ENCODE assay signal across 21 mouse cellular contexts in genomic region chr9:95801610-95802451, GRCm38 (mm10). TPM values are rescaled to one million over a fixed set of nuclear protein-coding genes. Genes with fewer than 3 reads are reported as not detected.
DNase-seq lines count a peak whose midpoint lies in the region; ATAC-seq and TF ChIP-seq lines count a peak whose summit lies in the region.
"Had no signal": no experiment of that assay in that cellular context is flagged by ENCODE, and none has a peak within 500 bp of the region (broad histone marks: within the 10 kb centered on the region; RNA-seq: fewer than 3 reads in every experiment).

No protein-coding gene starts in this region.

- H3K9me3 ChIP-seq in embryonic facial prominence, embryonic 14.5 days (ENCODE audit: control insufficient read depth, low read length), result no peaks in the 10 kb centered on the region
- no peaks in the 10 kb centered on the region for H3K9me3 ChIP-seq in embryonic facial prominence, embryonic 10.5 days
- H3K9me3 ChIP-seq in intestine, embryonic 14.5 days (ENCODE audit: control insufficient read depth, low read length), result no peaks in the 10 kb centered on the region
- H3K9me3 ChIP-seq in liver, postnatal 0 days (ENCODE audit: low read length), result no peaks in the 10 kb centered on the region
- H3K9me3 ChIP-seq in midbrain, embryonic 14.5 days (ENCODE audit: control insufficient read depth, low read length), result no peaks in the 10 kb centered on the region
- H3K9me3 ChIP-seq: hindbrain, embryonic 10.5 days; neural tube, embryonic 12.5 days had no signal

- no peaks in the 10 kb centered on the region for H3K4me1 ChIP-seq in embryonic facial prominence, embryonic 14.5 days (ENCODE audit: control insufficient read depth, insufficient read depth, low read length)
- H3K4me1 ChIP-seq in embryonic facial prominence, embryonic 10.5 days, result no peaks in the 10 kb centered on the region
- H3K4me1 ChIP-seq in intestine, embryonic 14.5 days (replicated peaks; ENCODE audit: control insufficient read depth, insufficient read depth, low read length), result 0 out of 2 replicates have a peak, but pooled peaks cover 6% of the 10 kb centered on the region
- H3K4me1 ChIP-seq in liver, postnatal 0 days (ENCODE audit: insufficient read depth), result no peaks in the 10 kb centered on the region; the same call in 1 of the 2 replicates
- no peaks in the 10 kb centered on the region for H3K4me1 ChIP-seq in midbrain, embryonic 14.5 days (ENCODE audit: control insufficient read depth, insufficient read depth, low read length)
- H3K4me1 ChIP-seq: neural tube, embryonic 12.5 days had no signal

- H3K27me3 ChIP-seq in embryonic facial prominence, embryonic 14.5 days (replicated peaks; ENCODE audit: control insufficient read depth, insufficient read depth, low read length), result no peaks in the 10 kb centered on the region
- H3K27me3 ChIP-seq in embryonic facial prominence, embryonic 10.5 days (replicated peaks; ENCODE audit: low read depth, poor library complexity, severe bottlenecking), result no peaks in the 10 kb centered on the region
- H3K27me3 ChIP-seq in intestine, embryonic 14.5 days (replicated peaks; ENCODE audit: control insufficient read depth, insufficient read depth, low read length), result no peaks in the 10 kb centered on the region
- no peaks in the 10 kb centered on the region for H3K27me3 ChIP-seq in liver, postnatal 0 days (ENCODE audit: insufficient read depth, low read length)
- H3K27me3 ChIP-seq in midbrain, embryonic 14.5 days (ENCODE audit: control insufficient read depth, insufficient read depth, low read length), result no peaks in the 10 kb centered on the region
- H3K27me3 ChIP-seq: neural tube, embryonic 12.5 days had no signal

- DNase-seq in embryonic facial prominence, embryonic 14.5 days (ENCODE audit: low spot score), result no peak
- DNase-seq in embryonic facial prominence, embryonic 10.5 days (ENCODE audit: low spot score), result no peak
- DNase-seq in 416B (ENCODE audit: low read depth), result peak; percentile 62
- DNase-seq in intestine, embryonic 14.5 days (ENCODE audit: low spot score), result no peak
- DNase-seq in liver, postnatal 0 days, result no peak
- DNase-seq in embryo, embryonic 10.5 days (ENCODE audit: low spot score), result no peak
- DNase-seq in midbrain, embryonic 14.5 days, result no peak
- DNase-seq in cerebellum, adult 9-11 months, result no peak
- DNase-seq: adrenal gland, adult 8-10 months; cerebellum, adult 8-10 months; embryo, embryonic 11 days; forebrain, postnatal 0 days; gastrocnemius, postnatal 10 days; kidney, postnatal 25 days; layer of hippocampus, postnatal 36 days; left cerebral cortex, postnatal 4 days; lung, adult 2 months; thymus, postnatal 36 days had no signal

- no peak overlapping the region for H3K9ac ChIP-seq in embryonic facial prominence, embryonic 14.5 days (ENCODE audit: low read depth, low read length)
- no peak overlapping the region for H3K9ac ChIP-seq in intestine, embryonic 14.5 days (ENCODE audit: low read length)
- no peak overlapping the region for H3K9ac ChIP-seq in liver, postnatal 0 days (replicated peaks)
- H3K9ac ChIP-seq in midbrain, embryonic 14.5 days (replicated peaks; ENCODE audit: low read length), result no peak overlapping the region
- H3K9ac ChIP-seq: forebrain, postnatal 0 days; neural tube, embryonic 12.5 days had no signal

- 68% methylated on average over 10 of the region's 10 CpGs for WGBS in embryonic facial prominence, embryonic 14.5 days
- WGBS in embryonic facial prominence, embryonic 10.5 days, result 77% methylated on average over 10 of the region's 10 CpGs
- WGBS in intestine, embryonic 14.5 days, result 44% methylated on average over 10 of the region's 10 CpGs
- 40% methylated on average over 10 of the region's 10 CpGs for WGBS in liver, postnatal 0 days (ENCODE audit: insufficient replicate concordance)
- WGBS in midbrain, embryonic 14.5 days, result 63% methylated on average over 10 of the region's 10 CpGs

- no peaks in the 10 kb centered on the region for H3K36me3 ChIP-seq in embryonic facial prominence, embryonic 14.5 days (ENCODE audit: control insufficient read depth, insufficient read depth, low read length)
- no peaks in the 10 kb centered on the region for H3K36me3 ChIP-seq in embryonic facial prominence, embryonic 10.5 days (replicated peaks)
- no peaks in the 10 kb centered on the region for H3K36me3 ChIP-seq in intestine, embryonic 14.5 days (ENCODE audit: control insufficient read depth, insufficient read depth, low read length)
- H3K36me3 ChIP-seq in liver, postnatal 0 days (replicated peaks; ENCODE audit: insufficient read depth, low read length), result no peaks in the 10 kb centered on the region
- H3K36me3 ChIP-seq in midbrain, embryonic 14.5 days (ENCODE audit: control insufficient read depth, insufficient read depth, low read length), result no peaks in the 10 kb centered on the region
- H3K36me3 ChIP-seq: hindbrain, embryonic 10.5 days; neural tube, embryonic 12.5 days had no signal

- no peak for TF ChIP-seq EP300 in liver, postnatal 0 days (IDR thresholded peaks at IDR 0.05; ENCODE audit: low read depth)

- no peak overlapping the region for H3K4me3 ChIP-seq in embryonic facial prominence, embryonic 14.5 days (ENCODE audit: low read depth, low read length)
- H3K4me3 ChIP-seq in embryonic facial prominence, embryonic 10.5 days, result no peak overlapping the region
- H3K4me3 ChIP-seq in intestine, embryonic 14.5 days (ENCODE audit: low read depth, low read length), result no peak overlapping the region
- no peak overlapping the region for H3K4me3 ChIP-seq in liver, postnatal 0 days (ENCODE audit: low read depth, low read length)
- no peak overlapping the region for H3K4me3 ChIP-seq in midbrain, embryonic 14.5 days (replicated peaks; ENCODE audit: low read depth, low read length)
- H3K4me3 ChIP-seq: hindbrain, embryonic 10.5 days; neural tube, embryonic 12.5 days had no signal

- 0 out of 2 replicates have a peak, but pooled peaks have one; percentile 22 for ATAC-seq in embryonic facial prominence, embryonic 14.5 days (ENCODE audit: low read depth)
- ATAC-seq in intestine, embryonic 14.5 days (replicated peaks; ENCODE audit: low FRiP score, low TSS enrichment, low read depth), result peak; percentile 74
- ATAC-seq in liver, postnatal 0 days, result peak; percentile 38
- ATAC-seq in midbrain, embryonic 14.5 days (ENCODE audit: low FRiP score, low TSS enrichment), result no peak
- ATAC-seq: forebrain, postnatal 0 days; inflammation-experienced regulatory T-cells, adult 6 months had no signal

- no peak overlapping the region for H3K4me2 ChIP-seq in embryonic facial prominence, embryonic 14.5 days (ENCODE audit: low read depth, low read length)
- no peak overlapping the region for H3K4me2 ChIP-seq in intestine, embryonic 14.5 days (ENCODE audit: low read length)
- no peak overlapping the region for H3K4me2 ChIP-seq in liver, postnatal 0 days (ENCODE audit: low read depth, low read length)
- H3K4me2 ChIP-seq in midbrain, embryonic 14.5 days (ENCODE audit: low read length), result no peak overlapping the region
- H3K4me2 ChIP-seq: neural tube, embryonic 12.5 days had no signal

- H3K27ac ChIP-seq in embryonic facial prominence, embryonic 14.5 days (replicated peaks; ENCODE audit: low read depth, low read length), result no peak overlapping the region
- H3K27ac ChIP-seq in embryonic facial prominence, embryonic 10.5 days (replicated peaks), result no peak overlapping the region
- H3K27ac ChIP-seq in intestine, embryonic 14.5 days (ENCODE audit: low read depth), result peak overlapping the region; percentile 70
- H3K27ac ChIP-seq in liver, postnatal 0 days (ENCODE audit: low read depth), result peak overlapping the region; percentile 44; the same call in 1 of the 2 replicates
- H3K27ac ChIP-seq in midbrain, embryonic 14.5 days (replicated peaks; ENCODE audit: low read depth, low read length), result no peak overlapping the region
- H3K27ac ChIP-seq: hindbrain, embryonic 10.5 days; neural tube, embryonic 12.5 days had no signal

- TF ChIP-seq CTCF in liver, postnatal 0 days (IDR thresholded peaks at IDR 0.05; ENCODE audit: low read depth), result no peak

RNA-seq across cellular contexts. Expression of gene Pls1, which starts 43.3 kb away (rescaled TPM):
- polyA plus RNA-seq in embryonic facial prominence, embryonic 14.5 days (2014; fragmentation: Nextera tagmentation; extraction: Ambion mirVana), result 5.5 and 6.4 TPM in 2 replicates
- 7.5 and 8.7 TPM in 2 replicates for polyA plus RNA-seq in embryonic facial prominence, embryonic 10.5 days (2016; fragmentation: Nextera tagmentation; extraction: Ambion mirVana)
- 25.7 and 26.1 TPM in 2 replicates for polyA plus RNA-seq in intestine, embryonic 14.5 days (2014; fragmentation: Nextera tagmentation; extraction: Ambion mirVana)
- polyA plus RNA-seq in liver, postnatal 0 days (2015; fragmentation: Nextera tagmentation; extraction: Ambion mirVana), result 19.4 and 20.6 TPM in 2 replicates
- polyA plus RNA-seq in midbrain, embryonic 14.5 days (2014; fragmentation: Nextera tagmentation; extraction: Ambion mirVana), result 2.4 and 3.3 TPM in 2 replicates

RNA-seq across cellular contexts. Expression of gene Trpc1, which starts 51.7 kb away (rescaled TPM):
- polyA plus RNA-seq in embryonic facial prominence, embryonic 14.5 days (2014; fragmentation: Nextera tagmentation; extraction: Ambion mirVana), result 3.0 and 3.9 TPM in 2 replicates
- polyA plus RNA-seq in embryonic facial prominence, embryonic 10.5 days (2016; fragmentation: Nextera tagmentation; extraction: Ambion mirVana), result 1.9 and 2.4 TPM in 2 replicates
- polyA plus RNA-seq in intestine, embryonic 14.5 days (2014; fragmentation: Nextera tagmentation; extraction: Ambion mirVana), result 5.7 and 6.5 TPM in 2 replicates
- polyA plus RNA-seq in liver, postnatal 0 days (2015; fragmentation: Nextera tagmentation; extraction: Ambion mirVana), result 0.95 and 1.2 TPM in 2 replicates
- polyA plus RNA-seq in midbrain, embryonic 14.5 days (2014; fragmentation: Nextera tagmentation; extraction: Ambion mirVana), result 10.1 and 10.5 TPM in 2 replicates

RNA-seq across cellular contexts. Expression of gene Atr, which starts 55.6 kb away (rescaled TPM):
- 14.0 and 14.8 TPM in 2 replicates for polyA plus RNA-seq in embryonic facial prominence, embryonic 14.5 days (2014; fragmentation: Nextera tagmentation; extraction: Ambion mirVana)
- 21.8 and 22.9 TPM in 2 replicates for polyA plus RNA-seq in embryonic facial prominence, embryonic 10.5 days (2016; fragmentation: Nextera tagmentation; extraction: Ambion mirVana)
- polyA plus RNA-seq in intestine, embryonic 14.5 days (2014; fragmentation: Nextera tagmentation; extraction: Ambion mirVana), result 20.5 and 23.2 TPM in 2 replicates
- polyA plus RNA-seq in liver, postnatal 0 days (2015; fragmentation: Nextera tagmentation; extraction: Ambion mirVana), result 3.8 TPM in 2 replicates
- 14.7 and 17.3 TPM in 2 replicates for polyA plus RNA-seq in midbrain, embryonic 14.5 days (2014; fragmentation: Nextera tagmentation; extraction: Ambion mirVana)

Comparison
In these comparisons a context has a peak if more than half of its experiments do, and no peak if none do; other contexts are left out.
1. H3K27ac ChIP-seq: peak in intestine, embryonic 14.5 days (single experiment) and liver, postnatal 0 days (single experiment); none in embryonic facial prominence, embryonic 14.5 days (single experiment), embryonic facial prominence, embryonic 10.5 days (single experiment) and midbrain, embryonic 14.5 days (single experiment).